ENCODE assay signal across 8 mouse cellular contexts in the genomic region with DNA sequence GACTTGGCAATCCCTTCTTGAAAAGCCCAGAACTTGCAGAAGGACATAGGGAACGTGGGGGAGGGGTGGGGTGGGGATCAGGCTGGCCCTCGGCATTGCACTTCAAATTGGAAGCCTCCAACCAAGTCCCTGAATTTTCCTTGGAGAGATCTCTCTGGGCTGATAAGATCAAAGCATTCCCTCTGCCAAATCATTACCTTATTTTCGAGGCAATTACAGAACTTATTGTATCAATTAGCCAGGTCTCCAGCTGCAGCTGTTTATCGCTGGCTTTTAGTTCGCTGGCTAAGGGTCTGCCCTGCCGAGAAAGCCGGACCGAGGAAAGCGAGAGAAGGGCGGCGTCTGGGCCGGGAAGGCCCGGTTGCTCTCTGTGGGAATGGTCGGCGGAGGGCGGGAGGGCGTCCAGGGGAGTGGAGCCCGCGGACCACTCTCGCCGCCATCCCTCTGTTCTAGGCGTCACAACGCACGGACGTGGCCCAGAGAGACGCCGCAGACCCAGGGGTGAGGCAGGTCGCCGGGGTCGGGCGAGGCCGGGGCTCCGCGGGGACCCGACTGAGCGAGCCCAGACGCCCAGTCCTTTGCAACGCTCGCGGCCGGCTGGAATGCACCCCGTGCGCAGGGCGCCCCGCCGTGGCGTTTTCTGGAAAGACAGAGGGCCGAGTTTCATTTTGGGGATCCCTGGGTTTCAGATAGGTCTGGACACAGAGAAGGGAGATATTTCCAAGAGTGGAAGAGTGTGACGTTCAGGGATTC. TPM values are rescaled to one million over a fixed set of nuclear protein-coding genes. Genes with fewer than 3 reads are reported as not detected.
DNase-seq lines count a peak whose midpoint lies in the region; ATAC-seq and TF ChIP-seq lines count a peak whose summit lies in the region.

No protein-coding gene starts in this region.

- H3K4me2 ChIP-seq in embryonic facial prominence, embryonic 12.5 days (replicated peaks): peak overlapping the region; percentile 81
- peak overlapping the region; percentile 71 for H3K4me2 ChIP-seq in kidney, embryonic 14.5 days (replicated peaks; ENCODE audit: low read depth, low read length)
- H3K4me2 ChIP-seq in limb, embryonic 14.5 days (replicated peaks; ENCODE audit: low read depth, low read length, severe bottlenecking): peak overlapping the region; percentile 83
- H3K4me2 ChIP-seq in midbrain, embryonic 16.5 days (ENCODE audit: low read length): peak overlapping the region; percentile 69

- H3K9me3 ChIP-seq in embryonic facial prominence, embryonic 12.5 days: no peaks in the 10 kb centered on the region
- no peaks in the 10 kb centered on the region for H3K9me3 ChIP-seq in kidney, embryonic 14.5 days (ENCODE audit: control insufficient read depth, low read length)
- no peaks in the 10 kb centered on the region for H3K9me3 ChIP-seq in limb, embryonic 14.5 days (ENCODE audit: control insufficient read depth, low read length)
- no peaks in the 10 kb centered on the region for H3K9me3 ChIP-seq in midbrain, embryonic 16.5 days (replicated peaks; ENCODE audit: control insufficient read depth, low read length, poor library complexity, severe bottlenecking)

- peak overlapping the region; percentile 82 for H3K27ac ChIP-seq in embryonic facial prominence, embryonic 12.5 days
- peak overlapping the region; percentile 12; the same call in 1 of the 2 replicates for H3K27ac ChIP-seq in kidney, embryonic 14.5 days (ENCODE audit: low read depth, low read length)
- peak overlapping the region; percentile 83 for H3K27ac ChIP-seq in limb, embryonic 14.5 days (replicated peaks; ENCODE audit: low read depth, low read length)
- no peak overlapping the region for H3K27ac ChIP-seq in midbrain, embryonic 16.5 days (ENCODE audit: low read length)

- H3K4me1 ChIP-seq in embryonic facial prominence, embryonic 12.5 days: peaks cover 17% of the 10 kb centered on the region
- H3K4me1 ChIP-seq in kidney, embryonic 14.5 days (ENCODE audit: control insufficient read depth, insufficient read depth, low read length): no peaks in the 10 kb centered on the region
- peaks cover 17% of the 10 kb centered on the region for H3K4me1 ChIP-seq in limb, embryonic 14.5 days (ENCODE audit: control insufficient read depth, insufficient read depth, low read length)
- H3K4me1 ChIP-seq in midbrain, embryonic 16.5 days (ENCODE audit: control insufficient read depth, insufficient read depth, low read length): peaks cover 3% of the 10 kb centered on the region; the same call in 1 of the 2 replicates

- peak overlapping the region; percentile 52 for H3K4me3 ChIP-seq in embryonic facial prominence, embryonic 12.5 days
- peak overlapping the region; percentile 46 for H3K4me3 ChIP-seq in kidney, embryonic 14.5 days (ENCODE audit: low read length)
- H3K4me3 ChIP-seq in limb, embryonic 14.5 days (replicated peaks; ENCODE audit: low read length): peak overlapping the region; percentile 56
- peak overlapping the region; percentile 42 for H3K4me3 ChIP-seq in midbrain, embryonic 16.5 days (ENCODE audit: low read depth, low read length)

- peak overlapping the region; percentile 72 for H3K9ac ChIP-seq in embryonic facial prominence, embryonic 12.5 days
- peak overlapping the region; percentile 57; the same call in 1 of the 2 replicates for H3K9ac ChIP-seq in kidney, embryonic 14.5 days (ENCODE audit: low read depth, low read length)
- H3K9ac ChIP-seq in limb, embryonic 14.5 days (ENCODE audit: low read depth, low read length, severe bottlenecking): peak overlapping the region; percentile 76
- peak overlapping the region; percentile 61 for H3K9ac ChIP-seq in midbrain, embryonic 16.5 days (ENCODE audit: low read depth, low read length)

- 0 out of 2 replicates have a peak, but pooled peaks have one; percentile 18 for TF ChIP-seq POLR2A in limb, embryonic 14.5 days (IDR thresholded peaks at IDR 0.05; ENCODE audit: borderline replicate concordance, extremely low read depth, insufficient read depth, insufficient read length)

- ATAC-seq in monocyte, adult 5-6 weeks (replicated peaks; ENCODE audit: insufficient number of reproducible peaks, low FRiP score, low TSS enrichment, poor library complexity, severe bottlenecking): no peak
- peak; percentile 69 for ATAC-seq in embryonic facial prominence, embryonic 12.5 days (ENCODE audit: insufficient number of reproducible peaks, insufficient read depth, low FRiP score, low TSS enrichment)
- ATAC-seq in kidney, embryonic 14.5 days (ENCODE audit: low FRiP score, low TSS enrichment): peak; percentile 82
- ATAC-seq in limb, embryonic 14.5 days (ENCODE audit: low FRiP score, low read depth): peak; percentile 81
- peak; percentile 62 for ATAC-seq in midbrain, embryonic 16.5 days

- peak; percentile 22 to 55 for DNase-seq in monocyte, adult 2 months (ENCODE audit: low read depth in 1 of 2, low spot score in 2 of 2)
- DNase-seq in heart, adult 9 months (ENCODE audit: low spot score in 2 of 2): peak; percentile 89 to 91
- peak; percentile 73 for DNase-seq in limb, embryonic 14.5 days (ENCODE audit: low spot score)
- DNase-seq in spleen, postnatal 4 days (ENCODE audit: low spot score in 2 of 2): peak; percentile 74 to 90

- H3K36me3 ChIP-seq in embryonic facial prominence, embryonic 12.5 days: no peaks in the 10 kb centered on the region
- H3K36me3 ChIP-seq in kidney, embryonic 14.5 days (ENCODE audit: control insufficient read depth, insufficient read depth, low read length): no peaks in the 10 kb centered on the region
- no peaks in the 10 kb centered on the region for H3K36me3 ChIP-seq in limb, embryonic 14.5 days (ENCODE audit: control insufficient read depth, insufficient read depth, low read length)
- H3K36me3 ChIP-seq in midbrain, embryonic 16.5 days (ENCODE audit: control insufficient read depth, insufficient read depth, low read length): no peaks in the 10 kb centered on the region

- H3K27me3 ChIP-seq in embryonic facial prominence, embryonic 12.5 days: peaks cover 22% of the 10 kb centered on the region; the same call in 1 of the 2 replicates
- H3K27me3 ChIP-seq in kidney, embryonic 14.5 days (ENCODE audit: control insufficient read depth, insufficient read depth, low read length): peaks cover 18% of the 10 kb centered on the region
- no peaks in the 10 kb centered on the region for H3K27me3 ChIP-seq in limb, embryonic 14.5 days (ENCODE audit: control insufficient read depth, insufficient read depth, low read length)
- H3K27me3 ChIP-seq in midbrain, embryonic 16.5 days (ENCODE audit: control insufficient read depth, insufficient read depth, low read depth, low read length): peaks cover 6% of the 10 kb centered on the region

- under 1% methylated on average over 49 of the region's 49 CpGs for WGBS in embryonic facial prominence, embryonic 12.5 days
- 1% methylated on average over 49 of the region's 49 CpGs for WGBS in kidney, embryonic 14.5 days
- whole genome bisulfite sequencing in limb, embryonic 14.5 days: under 1% methylated on average over 40 of the region's 49 CpGs
- WGBS in midbrain, embryonic 16.5 days: under 1% methylated on average over 48 of the region's 49 CpGs

RNA-seq across cellular contexts. Expression of gene Wnt2b, which starts 6.0 kb away (rescaled TPM):
- not detected in 3 replicates for total RNA-seq in monocyte, adult 5-6 weeks (2017)
- 1.2 and 1.3 TPM in 2 replicates for polyA plus RNA-seq in embryonic facial prominence, embryonic 12.5 days (2016; fragmentation: Nextera tagmentation; extraction: Ambion mirVana)
- 0.39 and 0.62 TPM in 2 replicates for polyA plus RNA-seq in kidney, embryonic 14.5 days (2014; fragmentation: Nextera tagmentation; extraction: Ambion mirVana)
- polyA plus RNA-seq in limb, embryonic 14.5 days (2012; rRNA removed): 3.1 and 3.6 TPM in 2 replicates
- 1.4 and 1.5 TPM in 2 replicates for polyA plus RNA-seq in limb, embryonic 14.5 days (2014; fragmentation: Nextera tagmentation; extraction: Ambion mirVana)
- 0.83 and 0.89 TPM in 2 replicates for polyA plus RNA-seq in midbrain, embryonic 16.5 days (2015; fragmentation: Nextera tagmentation; extraction: Ambion mirVana)

Comparison
In these comparisons a context has a peak if more than half of its experiments do, and no peak if none do; other contexts are left out.
1. DNase-seq: peak in every context shown above with its lines; median percentile 90 in heart, adult 9 months; 82 in spleen, postnatal 4 days; 73 in limb, embryonic 14.5 days; 38 in monocyte, adult 2 months.